Mouse (Mus musculus): Measurements from ENCODE around the gene Olfr1228. TPM values are rescaled to one million over a fixed set of nuclear protein-coding genes. Genes with fewer than 3 reads are reported as not detected.

Olfr1228 gene
- not detected in 2 replicates for polyA plus RNA-seq (2016; fragmentation: Nextera tagmentation; extraction: Ambion mirVana)

- H3K36me3 ChIP-seq (replicated peaks): no peaks in the 10 kb centered on the region
- DNase-seq (ENCODE audit: low spot score): no peak
- H3K4me3 ChIP-seq: no peak within 1 kb of the TSS
- no peaks in the 10 kb centered on the region for H3K27me3 ChIP-seq (replicated peaks; ENCODE audit: low read depth, poor library complexity, severe bottlenecking)
- H3K4me1 ChIP-seq: no peaks in the 10 kb centered on the region
- H3K9me3 ChIP-seq: no peaks in the 10 kb centered on the region
- no peak within 1 kb of the TSS for H3K27ac ChIP-seq (replicated peaks)
Observed at GRCm38 (mm10) chr2:89253962-89254361, at the start of gene Olfr1228. Olfr1228 (minus strand) TSS chr2:89254062.

- 90% methylated on average over 1 of the region's 1 CpGs for WGBS
- no peaks in the 10 kb centered on the region for H3K36me3 ChIP-seq (replicated peaks)
- DNase-seq (ENCODE audit: low spot score): no peak
- H3K9me3 ChIP-seq: no peaks in the 10 kb centered on the region
- H3K27me3 ChIP-seq (replicated peaks; ENCODE audit: low read depth, poor library complexity, severe bottlenecking): no peaks in the 10 kb centered on the region
- H3K27ac ChIP-seq (replicated peaks): no peak within 1 kb of the TSS
- no peak within 1 kb of the TSS for H3K4me3 ChIP-seq
- H3K4me1 ChIP-seq: no peaks in the 10 kb centered on the region
Observed at GRCm38 (mm10) chr2:89297168-89297567, 43.3 kb upstream of the Olfr1228 start, which contains the start of gene Olfr1230. Olfr1230 (minus strand) TSS chr2:89297268.

DNA sequence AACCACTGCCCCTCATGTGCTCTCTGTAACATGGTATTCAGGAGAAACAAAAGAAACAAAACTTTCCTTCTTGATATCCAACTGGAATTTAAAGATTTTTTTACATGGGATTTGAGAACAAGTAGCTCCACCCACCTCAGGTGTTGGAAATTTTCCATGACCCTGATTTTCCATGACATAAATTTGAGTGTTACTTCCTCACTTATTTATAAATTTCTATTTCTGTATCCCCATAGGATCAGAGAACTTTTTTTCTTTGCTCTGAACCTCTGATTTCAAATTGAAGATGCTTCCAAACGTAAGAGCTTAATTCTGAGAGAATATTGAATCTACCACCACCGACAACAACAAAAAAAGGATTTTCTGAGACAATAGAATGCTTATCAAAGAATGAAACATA is 34.1 kb upstream of the Olfr1228 start, which contains the start of gene Olfr1229:
TSS of gene Olfr1229 (minus strand) at position 101 of the 400 bp plus-strand sequence.
- H3K36me3 ChIP-seq (replicated peaks): no peaks in the 10 kb centered on the region
- no peak within 1 kb of the TSS for H3K4me3 ChIP-seq
- WGBS: 85% methylated on average over 2 of the region's 2 CpGs
- no peaks in the 10 kb centered on the region for H3K4me1 ChIP-seq
- H3K9me3 ChIP-seq: no peaks in the 10 kb centered on the region
- no peaks in the 10 kb centered on the region for H3K27me3 ChIP-seq (replicated peaks; ENCODE audit: low read depth, poor library complexity, severe bottlenecking)
- no peak for DNase-seq (ENCODE audit: low spot score)
- no peak within 1 kb of the TSS for H3K27ac ChIP-seq (replicated peaks)

- Histone ChIP-seq H3K9me3 (no peaks in the 10 kb centered on the region), H3K36me3 (replicated peaks) (no peaks in the 10 kb centered on the region), H3K27ac (replicated peaks) (no peak within 1 kb of the TSS), H3K4me3 (no peak within 1 kb of the TSS), H3K27me3 (replicated peaks; ENCODE audit: low read depth, poor library complexity, severe bottlenecking) (no peaks in the 10 kb centered on the region), H3K4me1 (no peaks in the 10 kb centered on the region)
- 67% methylated on average over 2 of the region's 2 CpGs for WGBS
- no peak for DNase-seq (ENCODE audit: low spot score)
Observed at GRCm38 (mm10) chr2:89199948-89200347, 53.9 kb downstream of the Olfr1228 start, which contains the start of gene Olfr1226. Olfr1226 (minus strand) TSS chr2:89200048.

Other genes with a start within 250 kb of the Olfr1228 start
- not detected in 2 replicates for gene Olfr1215, start 247.1 kb downstream of the Olfr1228 start, polyA plus RNA-seq (2016; fragmentation: Nextera tagmentation; extraction: Ambion mirVana)
- gene Olfr1216, start 235.7 kb downstream of the Olfr1228 start, polyA plus RNA-seq (2016; fragmentation: Nextera tagmentation; extraction: Ambion mirVana): not detected in 2 replicates
- not detected in 2 replicates for gene Olfr1217, start 222.0 kb downstream of the Olfr1228 start, polyA plus RNA-seq (2016; fragmentation: Nextera tagmentation; extraction: Ambion mirVana)
- not detected in 2 replicates for gene Olfr1218, start 192.9 kb downstream of the Olfr1228 start, polyA plus RNA-seq (2016; fragmentation: Nextera tagmentation; extraction: Ambion mirVana)
- not detected in 2 replicates for gene Olfr1219, start 170.5 kb downstream of the Olfr1228 start, polyA plus RNA-seq (2016; fragmentation: Nextera tagmentation; extraction: Ambion mirVana)
- not detected in 2 replicates for gene Olfr1220, start 147.2 kb downstream of the Olfr1228 start, polyA plus RNA-seq (2016; fragmentation: Nextera tagmentation; extraction: Ambion mirVana)
- not detected in 2 replicates for gene Olfr1221, start 136.8 kb downstream of the Olfr1228 start, polyA plus RNA-seq (2016; fragmentation: Nextera tagmentation; extraction: Ambion mirVana)
- not detected in 2 replicates for gene Olfr1222, start 121.0 kb downstream of the Olfr1228 start, polyA plus RNA-seq (2016; fragmentation: Nextera tagmentation; extraction: Ambion mirVana)
- gene Olfr1223, start 102.5 kb downstream of the Olfr1228 start, polyA plus RNA-seq (2016; fragmentation: Nextera tagmentation; extraction: Ambion mirVana): not detected in 2 replicates
- not detected in 2 replicates for gene Olfr1224-ps1, start 90.0 kb downstream of the Olfr1228 start, polyA plus RNA-seq (2016; fragmentation: Nextera tagmentation; extraction: Ambion mirVana)
- gene Olfr1225, start 79.4 kb downstream of the Olfr1228 start, polyA plus RNA-seq (2016; fragmentation: Nextera tagmentation; extraction: Ambion mirVana): not detected in 2 replicates
- not detected in 2 replicates for gene Olfr1226, start 54.0 kb downstream of the Olfr1228 start, polyA plus RNA-seq (2016; fragmentation: Nextera tagmentation; extraction: Ambion mirVana)
- gene Olfr1229, start 34.0 kb upstream of the Olfr1228 start, polyA plus RNA-seq (2016; fragmentation: Nextera tagmentation; extraction: Ambion mirVana): not detected in 2 replicates
- gene Olfr1230, start 43.2 kb upstream of the Olfr1228 start, polyA plus RNA-seq (2016; fragmentation: Nextera tagmentation; extraction: Ambion mirVana): not detected in 2 replicates
- not detected in 2 replicates for gene Olfr1231, start 53.0 kb upstream of the Olfr1228 start, polyA plus RNA-seq (2016; fragmentation: Nextera tagmentation; extraction: Ambion mirVana)
- not detected in 2 replicates for gene Olfr1232, start 75.6 kb upstream of the Olfr1228 start, polyA plus RNA-seq (2016; fragmentation: Nextera tagmentation; extraction: Ambion mirVana)
- not detected in 2 replicates for gene Olfr1233, start 88.3 kb upstream of the Olfr1228 start, polyA plus RNA-seq (2016; fragmentation: Nextera tagmentation; extraction: Ambion mirVana)
- not detected in 2 replicates for gene Olfr1234, start 110.8 kb upstream of the Olfr1228 start, polyA plus RNA-seq (2016; fragmentation: Nextera tagmentation; extraction: Ambion mirVana)
- gene Olfr1238, start 155.6 kb upstream of the Olfr1228 start, polyA plus RNA-seq (2016; fragmentation: Nextera tagmentation; extraction: Ambion mirVana): not detected in 2 replicates
- gene Olfr1239, start 166.3 kb upstream of the Olfr1228 start, polyA plus RNA-seq (2016; fragmentation: Nextera tagmentation; extraction: Ambion mirVana): not detected in 2 replicates
- gene Olfr1240, start 188.9 kb upstream of the Olfr1228 start, polyA plus RNA-seq (2016; fragmentation: Nextera tagmentation; extraction: Ambion mirVana): not detected in 2 replicates
- gene Olfr1241, start 233.1 kb upstream of the Olfr1228 start, polyA plus RNA-seq (2016; fragmentation: Nextera tagmentation; extraction: Ambion mirVana): not detected in 2 replicates
- gene Olfr1242, start 244.3 kb upstream of the Olfr1228 start, polyA plus RNA-seq (2016; fragmentation: Nextera tagmentation; extraction: Ambion mirVana): not detected in 2 replicates

All from embryonic facial prominence, embryonic 10.5 days (tissue).